Mouse (Mus musculus): ENCODE results near the gene Atp23.

GRCm38 (mm10) chr10:126901488-126901843 is 311 bp upstream of the Atp23 start:
- TF ChIP-seq CHD2 (IDR thresholded peaks at IDR 0.05; ENCODE audit: low read depth, low read length) (no peak), HCFC1 (IDR thresholded peaks at IDR 0.05; ENCODE audit: borderline replicate concordance, insufficient read depth, low read length) (no peak), MAFK (IDR thresholded peaks at IDR 0.05; ENCODE audit: insufficient read depth, low read depth, low read length) (no peak), ZC3H11A (IDR thresholded peaks at IDR 0.05; ENCODE audit: borderline replicate concordance, low read depth, low read length) (no peak)
